Mouse (Mus musculus): Measurements from ENCODE around the gene Rars2. TPM values are rescaled to one million over a fixed set of nuclear protein-coding genes. Genes with fewer than 3 reads are reported as not detected.

Gene Rars2
- total and polyA plus RNA-seq, 2 experiments from 2014 or later: 24.1 to 44.9 TPM

- Histone ChIP-seq H3K4me2 (ENCODE audit: low read depth, low read length, poor library complexity, severe bottlenecking) (no peak overlapping the region), H3K27me3 (ENCODE audit: insufficient read depth, low read length) (no peaks in the 10 kb centered on the region), H3K4me3 (ENCODE audit: low read depth, low read length) (no peak overlapping the region), H3K36me3 (ENCODE audit: insufficient read depth, low read length) (peaks cover 29% of the 10 kb centered on the region), H3K9ac (replicated peaks; ENCODE audit: low read length, poor library complexity, severe bottlenecking) (no peak overlapping the region), H3K4me1 (ENCODE audit: insufficient read depth, low read length) (no peaks in the 10 kb centered on the region), H3K27ac (ENCODE audit: low read depth, low read length) (no peak overlapping the region), H3K9me3 (ENCODE audit: low read length) (no peaks in the 10 kb centered on the region)
- TF ChIP-seq CTCF (IDR thresholded peaks at IDR 0.05): no peak
- ATAC-seq (ENCODE audit: low FRiP score): no peak
- 96% methylated on average over 5 of the region's 5 CpGs for WGBS
- no peak for DNase-seq (ENCODE audit: low spot score)
Measured at GRCm38 (mm10) chr4:34667923-34668322, 53.2 kb downstream of the Rars2 start.

DNA sequence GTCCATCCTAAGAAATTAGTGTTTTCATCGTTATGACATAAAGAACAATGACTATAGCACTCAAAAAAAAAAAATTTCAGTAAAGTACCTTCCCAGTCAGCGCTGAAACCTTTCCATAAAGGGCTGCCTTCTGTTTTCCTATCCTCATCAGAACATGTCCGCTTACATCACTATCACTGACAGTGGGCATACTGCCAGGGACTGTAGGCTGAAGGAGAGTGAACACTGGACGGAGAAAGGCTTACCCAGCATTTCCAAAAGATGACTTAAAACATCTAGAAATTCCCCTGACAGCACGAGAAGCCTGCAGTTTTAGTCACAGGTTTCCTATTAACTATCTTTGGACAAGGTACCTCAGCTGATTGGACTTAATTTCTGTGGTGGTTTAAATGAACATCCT, 59.0 kb downstream of the Rars2 start:
- Histone ChIP-seq H3K9me3 (ENCODE audit: low read length) (no peaks in the 10 kb centered on the region), H3K4me3 (ENCODE audit: low read depth, low read length) (no peak overlapping the region), H3K36me3 (ENCODE audit: insufficient read depth, low read length) (peaks cover 16% of the 10 kb centered on the region), H3K9ac (replicated peaks; ENCODE audit: low read length, poor library complexity, severe bottlenecking) (no peak overlapping the region), H3K4me1 (ENCODE audit: insufficient read depth, low read length) (no peaks in the 10 kb centered on the region), H3K4me2 (ENCODE audit: low read depth, low read length, poor library complexity, severe bottlenecking) (no peak overlapping the region), H3K27ac (ENCODE audit: low read depth, low read length) (no peak overlapping the region), H3K27me3 (ENCODE audit: insufficient read depth, low read length) (no peaks in the 10 kb centered on the region)
- TF ChIP-seq CTCF (IDR thresholded peaks at IDR 0.05): no peak
- no peak for ATAC-seq (ENCODE audit: low FRiP score)
- no peak for DNase-seq (ENCODE audit: low spot score)
- 91% methylated on average over 5 of the region's 5 CpGs for WGBS

DNA sequence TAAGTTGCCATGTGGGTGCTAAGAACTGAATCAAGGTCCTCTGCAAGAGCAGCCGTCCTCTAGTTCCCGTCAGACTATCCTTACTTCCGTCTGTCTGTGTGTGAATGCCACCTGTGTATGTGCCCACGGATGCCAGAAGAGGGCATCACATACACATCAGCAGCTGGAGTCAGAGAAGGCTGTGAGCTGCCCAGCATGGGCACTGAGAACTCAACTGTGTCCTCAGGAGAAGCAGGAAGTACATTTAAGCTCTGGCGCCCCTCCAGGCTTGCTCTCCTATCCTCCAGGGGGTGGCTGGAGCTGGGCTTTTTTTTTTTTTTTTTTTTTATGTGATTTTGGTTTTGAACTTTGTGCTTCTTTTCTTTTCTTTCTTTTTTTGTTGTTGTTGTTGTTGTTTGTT, 65.8 kb downstream of the Rars2 start:
- Histone ChIP-seq H3K27ac (ENCODE audit: low read depth, low read length) (no peak overlapping the region), H3K4me3 (ENCODE audit: low read depth, low read length) (no peak overlapping the region), H3K9me3 (ENCODE audit: low read length) (no peaks in the 10 kb centered on the region), H3K4me2 (ENCODE audit: low read depth, low read length, poor library complexity, severe bottlenecking) (no peak overlapping the region), H3K9ac (replicated peaks; ENCODE audit: low read length, poor library complexity, severe bottlenecking) (no peak overlapping the region), H3K27me3 (ENCODE audit: insufficient read depth, low read length) (no peaks in the 10 kb centered on the region), H3K4me1 (ENCODE audit: insufficient read depth, low read length) (no peaks in the 10 kb centered on the region), H3K36me3 (ENCODE audit: insufficient read depth, low read length) (peaks cover 17% of the 10 kb centered on the region)
- peak; percentile 40 for TF ChIP-seq CTCF (IDR thresholded peaks at IDR 0.05)
- 86% methylated on average over 5 of the region's 5 CpGs for WGBS
- ATAC-seq (ENCODE audit: low FRiP score) (no peak), DNase-seq (ENCODE audit: low spot score) (no peak)

DNA sequence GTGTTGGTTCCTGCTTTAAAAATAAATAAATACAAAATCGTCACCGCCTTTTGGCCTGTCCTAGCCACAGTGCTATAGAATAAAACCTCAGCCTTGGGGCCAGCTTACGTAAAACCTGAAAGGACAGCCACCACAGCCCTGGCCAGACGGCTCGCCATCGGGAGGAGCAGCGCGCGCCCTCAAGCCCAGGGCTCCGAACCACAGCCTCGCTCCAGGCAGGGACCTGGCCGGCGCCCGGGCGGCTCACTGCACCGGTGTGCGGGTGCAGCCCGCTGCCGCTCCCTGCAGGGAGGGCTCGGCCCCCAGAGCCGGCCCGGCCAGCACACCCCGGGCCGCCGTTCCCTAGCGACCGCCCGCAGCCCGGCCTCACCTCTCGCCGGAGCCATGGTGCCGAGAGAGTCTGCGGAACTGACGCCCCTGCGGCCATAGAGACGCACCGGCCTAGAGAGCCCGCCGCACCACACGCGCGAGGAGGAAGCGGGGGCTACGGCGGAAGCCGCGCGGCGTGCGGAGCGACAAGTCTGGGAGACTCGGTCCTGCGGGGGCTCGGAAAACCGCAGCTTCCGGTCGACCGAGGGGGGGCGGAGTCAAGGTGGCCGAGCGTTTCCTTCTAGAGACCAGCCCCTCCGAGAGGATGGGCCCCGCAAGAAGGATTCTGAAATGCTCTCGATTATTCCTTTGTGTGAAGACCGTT, 72.3 kb downstream of the Rars2 start, which contains the start of gene Slc35a1:
Slc35a1 (minus strand) TSS at position 565 of the 694 bp plus-strand sequence.
- DNase-seq (ENCODE audit: low spot score) (peak; percentile 96), ATAC-seq (ENCODE audit: low FRiP score) (peak; percentile 98)
- peak within 1 kb of the TSS; percentile 50 for H3K4me2 ChIP-seq (ENCODE audit: low read depth, low read length, poor library complexity, severe bottlenecking)
- H3K9ac ChIP-seq (replicated peaks; ENCODE audit: low read length, poor library complexity, severe bottlenecking): peak within 1 kb of the TSS; percentile 83
- no peaks in the 10 kb centered on the region for H3K27me3 ChIP-seq (ENCODE audit: insufficient read depth, low read length)
- H3K4me1 ChIP-seq (ENCODE audit: insufficient read depth, low read length): no peaks in the 10 kb centered on the region
- H3K4me3 ChIP-seq (ENCODE audit: low read depth, low read length): peak within 1 kb of the TSS; percentile 96
- no peaks in the 10 kb centered on the region for H3K9me3 ChIP-seq (ENCODE audit: low read length)
- no peak; the same call in 1 of the 2 replicates for TF ChIP-seq CTCF (IDR thresholded peaks at IDR 0.05)
- peak within 1 kb of the TSS; percentile 91 for H3K27ac ChIP-seq (ENCODE audit: low read depth, low read length)
- under 1% methylated on average over 64 of the region's 65 CpGs for WGBS
- no peaks in the 10 kb centered on the region; the same call in 1 of the 2 replicates for H3K36me3 ChIP-seq (ENCODE audit: insufficient read depth, low read length)

DNA sequence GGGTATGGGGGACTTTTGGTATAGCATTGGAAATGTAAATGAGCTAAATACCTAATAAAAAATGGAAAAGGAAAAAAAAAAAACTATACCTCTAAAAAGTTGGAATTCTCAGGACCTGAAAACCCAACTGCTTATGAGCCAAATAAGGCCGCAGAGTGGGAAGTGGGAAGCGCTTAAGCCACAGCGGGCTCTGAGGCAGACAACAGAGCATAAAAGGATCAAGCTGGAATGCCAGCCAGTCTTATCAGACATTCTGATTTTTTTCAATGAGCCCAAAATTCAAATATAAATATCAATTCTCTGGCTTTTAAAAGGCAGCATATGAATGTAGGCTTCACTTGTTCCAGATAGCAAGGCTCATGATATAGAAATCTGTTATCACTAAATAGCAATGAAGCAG, 73.3 kb downstream of the Rars2 start:
- Histone ChIP-seq H3K9ac (replicated peaks; ENCODE audit: low read length, poor library complexity, severe bottlenecking) (no peak overlapping the region), H3K4me3 (ENCODE audit: low read depth, low read length) (no peak overlapping the region), H3K4me1 (ENCODE audit: insufficient read depth, low read length) (no peaks in the 10 kb centered on the region), H3K4me2 (ENCODE audit: low read depth, low read length, poor library complexity, severe bottlenecking) (peak overlapping the region; percentile 50; the same call in 1 of the 2 replicates), H3K27me3 (ENCODE audit: insufficient read depth, low read length) (no peaks in the 10 kb centered on the region), H3K9me3 (ENCODE audit: low read length) (no peaks in the 10 kb centered on the region), H3K36me3 (ENCODE audit: insufficient read depth, low read length) (no peaks in the 10 kb centered on the region; the same call in 1 of the 2 replicates), H3K27ac (ENCODE audit: low read depth, low read length) (peak overlapping the region; percentile 27; the same call in 1 of the 2 replicates)
- no peak for TF ChIP-seq CTCF (IDR thresholded peaks at IDR 0.05)
- DNase-seq (ENCODE audit: low spot score): no peak
- no peak for ATAC-seq (ENCODE audit: low FRiP score)
- WGBS: 50% methylated on average over 3 of the region's 3 CpGs

GRCm38 (mm10) chr4:34701528-34701927, 86.8 kb downstream of the Rars2 start:
- ATAC-seq (ENCODE audit: low FRiP score) (no peak), DNase-seq (ENCODE audit: low spot score) (peak; percentile 56)
- no peak overlapping the region for H3K4me2 ChIP-seq (ENCODE audit: low read depth, low read length, poor library complexity, severe bottlenecking)
- WGBS: 39% methylated on average over 5 of the region's 5 CpGs
- H3K27ac ChIP-seq (ENCODE audit: low read depth, low read length): no peak overlapping the region
- no peak overlapping the region for H3K9ac ChIP-seq (replicated peaks; ENCODE audit: low read length, poor library complexity, severe bottlenecking)
- H3K4me3 ChIP-seq (ENCODE audit: low read depth, low read length): no peak overlapping the region
- H3K9me3 ChIP-seq (ENCODE audit: low read length): no peaks in the 10 kb centered on the region
- H3K4me1 ChIP-seq (ENCODE audit: insufficient read depth, low read length): no peaks in the 10 kb centered on the region
- no peaks in the 10 kb centered on the region for H3K36me3 ChIP-seq (ENCODE audit: insufficient read depth, low read length)
- H3K27me3 ChIP-seq (ENCODE audit: insufficient read depth, low read length): no peaks in the 10 kb centered on the region
- peak; percentile 59 for TF ChIP-seq CTCF (IDR thresholded peaks at IDR 0.05)

Measured in midbrain, postnatal 0 days (tissue).